Mouse (Mus musculus) erythroblast, embryonic 14.5 days (primary cell): Measurements from ENCODE around the gene Ptp4a2. TPM values are rescaled to one million over a fixed set of nuclear protein-coding genes. Genes with fewer than 3 reads are reported as not detected.
A peak's percentile ranks its signal among the peaks of the same experiment; 100 is the strongest.

Source experiments
- H3K27me3 ChIP-seq: 2 replicates; pipeline ENCODE4 v1.6.1; 2012; ENCODE audit warnings: inconsistent platforms; ENCODE audit not compliant: control insufficient read depth
- H3K36me3 ChIP-seq: 2 replicates; pipeline ENCODE4 v1.6.1; 2012; ENCODE audit warnings: mild to moderate bottlenecking, inconsistent platforms; ENCODE audit not compliant: control insufficient read depth
- H3K4me1 ChIP-seq: 2 replicates; pipeline ENCODE4 v1.6.1; 2012; ENCODE audit warnings: inconsistent platforms; ENCODE audit not compliant: control insufficient read depth
- H3K4me3 ChIP-seq: replicated peaks from 2 replicates; pipeline ENCODE3; 2012; ENCODE audit warnings: moderate library complexity, mild to moderate bottlenecking, inconsistent platforms
- H3K9me3 ChIP-seq: 2 replicates; pipeline ENCODE4 v1.6.1; 2012; ENCODE audit warnings: low read length, inconsistent platforms, mixed read lengths; ENCODE audit not compliant: control insufficient read depth
- GATA1 ChIP-seq: IDR thresholded peaks from 2 replicates; pipeline ENCODE4 v1.6.1; 2012; ENCODE audit warnings: low read length, inconsistent platforms, mixed read lengths
- TAL1 ChIP-seq: IDR thresholded peaks from 3 replicates; pipeline ENCODE4 v1.6.1; 2012; ENCODE audit warnings: low read length, inconsistent platforms, mixed read lengths
- polyA plus RNA-seq: library from polyadenylated mRNA; stranded (reverse); fragments of >175 nt; gene quantifications from 2 replicates; pipeline ENCODE4 v1.2.3, GENCODE M21; 2012

Ptp4a2 gene
- polyA plus RNA-seq, 1 experiment: 4.7 TPM

DNA sequence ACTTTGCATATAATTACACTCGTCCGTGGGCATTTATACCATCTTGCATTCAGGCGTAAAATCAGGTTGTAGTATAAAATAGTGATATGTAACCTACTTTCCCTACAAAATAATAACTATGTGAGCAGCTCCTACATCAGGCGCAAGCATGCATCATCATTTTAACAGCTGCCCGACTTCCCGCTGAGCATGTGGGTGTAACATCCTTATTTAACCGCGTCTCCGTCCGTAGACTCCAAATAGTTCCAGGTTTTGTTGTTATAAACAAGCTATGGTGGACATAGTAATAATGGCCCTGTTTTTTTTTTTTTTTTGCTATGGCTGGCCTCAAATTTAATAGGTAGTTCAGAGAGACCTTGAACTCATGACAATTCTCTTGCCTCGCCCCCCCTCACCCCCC lies 64.4 kb downstream of the Ptp4a2 start:
- Histone ChIP-seq H3K36me3 (no peaks in the 10 kb centered on the region), H3K4me3 (no peak overlapping the region)
- no peak for TF ChIP-seq GATA1
- TF ChIP-seq TAL1: no peak

DNA sequence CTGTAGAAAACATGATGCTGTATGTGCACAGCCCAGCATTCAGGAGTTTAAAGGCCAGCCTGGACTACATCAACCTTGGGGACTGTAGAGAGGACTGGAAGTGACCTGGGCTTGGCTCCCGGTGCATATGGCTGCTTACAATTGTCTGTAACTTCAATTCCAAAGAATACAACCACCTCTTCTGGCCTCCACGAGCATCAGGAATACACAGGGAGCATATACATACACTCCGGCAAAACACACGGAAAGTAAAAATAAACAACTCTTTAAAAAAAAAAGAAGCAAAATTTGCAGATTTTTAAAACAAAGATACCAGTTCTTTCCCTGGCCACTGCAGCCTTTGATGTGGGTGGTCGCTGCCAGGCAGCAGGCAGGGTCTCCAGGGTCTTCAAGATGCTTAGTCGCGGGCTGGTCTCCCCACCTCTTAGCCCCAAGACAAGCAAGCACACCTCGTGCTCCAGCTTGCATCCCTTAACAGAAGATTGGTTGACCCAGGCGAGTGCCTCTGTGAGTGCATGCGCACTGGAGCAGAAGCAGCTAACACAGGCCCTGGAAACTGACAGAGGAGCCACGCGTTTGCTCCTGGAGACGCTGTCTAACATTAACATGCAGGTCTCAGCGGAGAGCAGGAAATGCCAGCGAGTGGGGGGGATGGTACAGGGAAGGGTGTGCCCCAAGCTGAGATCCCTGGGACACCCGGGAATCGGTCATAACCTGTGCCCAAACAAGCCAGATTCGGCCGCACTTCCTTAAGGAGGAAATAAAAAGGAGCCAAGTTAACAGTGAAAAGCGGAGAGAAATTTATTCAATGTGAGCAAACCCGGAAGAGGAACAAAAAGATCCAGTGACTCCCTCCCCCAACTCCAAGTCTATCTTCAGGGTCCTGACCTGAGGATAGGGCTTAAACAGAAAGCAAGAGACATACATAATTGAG lies 66.1 kb downstream of the Ptp4a2 start:
- H3K36me3 ChIP-seq: no peaks in the 10 kb centered on the region
- TF ChIP-seq GATA1 (no peak), TAL1 (no peak)
- no peaks in the 10 kb centered on the region for H3K27me3 ChIP-seq
- peaks cover 20% of the 10 kb centered on the region for H3K4me1 ChIP-seq
- no peaks in the 10 kb centered on the region for H3K9me3 ChIP-seq
- peak overlapping the region; percentile 54 for H3K4me3 ChIP-seq

More for the DNA sequence above, 64.4 kb downstream of the Ptp4a2 start:
- H3K27me3 ChIP-seq: no peaks in the 10 kb centered on the region
- peaks cover 19% of the 10 kb centered on the region for H3K4me1 ChIP-seq
- H3K9me3 ChIP-seq: no peaks in the 10 kb centered on the region

DNA sequence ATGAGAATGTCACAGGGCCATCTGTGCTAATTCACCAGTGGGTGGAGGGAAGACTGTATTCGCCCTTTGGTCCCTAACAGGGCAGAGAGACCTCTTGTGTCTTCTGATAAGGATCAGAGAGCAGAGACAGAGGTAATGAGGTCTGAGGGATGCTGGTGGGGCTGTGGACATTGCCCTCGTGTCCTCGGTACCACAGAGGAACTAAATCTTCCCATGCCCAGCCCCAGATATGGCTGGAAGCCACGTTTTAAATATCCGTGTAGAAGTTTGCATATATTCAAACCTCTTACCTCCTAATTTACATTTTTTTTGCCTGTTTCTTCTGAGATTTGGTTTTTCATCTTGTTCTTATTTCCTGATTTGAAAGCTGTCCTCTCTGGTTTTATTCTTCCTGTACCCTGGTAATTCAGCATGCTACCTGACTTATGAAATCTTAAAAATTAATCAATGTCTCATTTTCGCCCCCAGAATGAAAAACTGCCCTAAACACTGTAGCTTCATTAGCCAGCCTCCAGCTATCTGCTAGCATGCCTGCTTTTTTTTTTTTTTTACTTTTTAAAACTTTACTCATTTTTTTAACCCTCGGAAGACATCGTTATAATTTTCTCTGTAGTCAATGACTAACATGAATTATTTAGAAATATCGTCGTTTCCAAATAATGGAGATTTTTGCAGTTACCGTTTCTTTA lies 67.1 kb downstream of the Ptp4a2 start:
- no peaks in the 10 kb centered on the region for H3K27me3 ChIP-seq
- H3K36me3 ChIP-seq: no peaks in the 10 kb centered on the region
- H3K4me1 ChIP-seq: peaks cover 25% of the 10 kb centered on the region
- no peaks in the 10 kb centered on the region for H3K9me3 ChIP-seq
- no peak for TF ChIP-seq TAL1
- TF ChIP-seq GATA1: no peak
- H3K4me3 ChIP-seq: peak overlapping the region; percentile 54

DNA sequence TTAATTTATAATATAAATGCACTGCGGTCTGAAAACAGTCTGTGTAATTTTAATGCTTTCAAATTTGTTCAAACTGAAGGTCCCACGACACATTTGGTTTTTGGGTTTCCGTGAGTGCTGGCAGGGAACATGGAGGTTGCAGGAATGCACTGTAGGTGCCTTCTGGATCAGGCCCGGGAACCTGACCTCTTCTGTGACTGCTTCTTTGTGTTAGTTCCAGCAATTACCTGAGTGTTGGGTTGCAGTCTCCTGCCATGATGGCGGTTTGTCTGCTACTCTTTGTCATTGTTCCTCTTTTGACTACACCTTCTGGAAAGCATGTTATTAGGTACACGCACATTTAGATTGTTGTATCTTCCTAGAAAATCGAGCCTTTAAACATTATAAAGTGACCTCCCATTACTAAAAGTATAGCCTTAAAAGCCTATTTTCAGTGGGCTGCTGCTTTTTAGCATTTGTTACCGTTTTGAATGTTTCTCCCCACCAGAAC lies 67.7 kb downstream of the Ptp4a2 start:
- Histone ChIP-seq H3K4me3 (no peak overlapping the region), H3K36me3 (no peaks in the 10 kb centered on the region), H3K27me3 (no peaks in the 10 kb centered on the region), H3K9me3 (no peaks in the 10 kb centered on the region), H3K4me1 (peaks cover 25% of the 10 kb centered on the region)
- TF ChIP-seq GATA1: no peak
- TF ChIP-seq TAL1: no peak

DNA sequence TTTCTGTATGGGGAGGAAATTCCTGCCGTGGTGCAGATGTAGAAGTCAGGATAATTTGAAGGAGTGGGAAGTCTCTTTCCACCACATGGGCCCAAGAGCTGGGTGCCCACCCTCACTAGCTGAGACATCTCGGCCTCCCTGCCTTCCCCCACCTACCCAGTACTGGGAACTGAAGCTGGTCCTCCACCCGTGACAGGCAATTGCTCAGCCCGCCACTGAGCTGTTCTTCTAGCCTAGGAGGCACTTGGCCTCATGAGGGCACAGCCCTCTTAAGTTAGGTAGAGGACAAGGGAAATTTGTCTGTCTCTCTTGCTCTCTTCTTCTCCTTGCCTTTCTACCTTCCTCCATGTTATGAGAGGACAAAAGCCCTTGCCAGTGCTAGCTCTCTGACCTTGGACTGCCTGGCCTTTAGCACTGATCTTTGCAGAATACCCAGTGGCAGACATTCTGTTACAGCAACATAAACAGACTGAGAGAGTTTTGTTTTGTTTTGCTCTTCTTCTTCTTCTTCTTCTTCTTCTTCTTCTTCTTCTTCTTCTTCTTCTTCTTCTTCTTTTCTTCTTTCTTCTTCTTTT lies 68.3 kb downstream of the Ptp4a2 start:
- no peak overlapping the region for H3K4me3 ChIP-seq
- no peaks in the 10 kb centered on the region for H3K27me3 ChIP-seq
- no peak for TF ChIP-seq GATA1
- peaks cover 29% of the 10 kb centered on the region for H3K4me1 ChIP-seq
- H3K9me3 ChIP-seq: no peaks in the 10 kb centered on the region
- H3K36me3 ChIP-seq: no peaks in the 10 kb centered on the region

DNA sequence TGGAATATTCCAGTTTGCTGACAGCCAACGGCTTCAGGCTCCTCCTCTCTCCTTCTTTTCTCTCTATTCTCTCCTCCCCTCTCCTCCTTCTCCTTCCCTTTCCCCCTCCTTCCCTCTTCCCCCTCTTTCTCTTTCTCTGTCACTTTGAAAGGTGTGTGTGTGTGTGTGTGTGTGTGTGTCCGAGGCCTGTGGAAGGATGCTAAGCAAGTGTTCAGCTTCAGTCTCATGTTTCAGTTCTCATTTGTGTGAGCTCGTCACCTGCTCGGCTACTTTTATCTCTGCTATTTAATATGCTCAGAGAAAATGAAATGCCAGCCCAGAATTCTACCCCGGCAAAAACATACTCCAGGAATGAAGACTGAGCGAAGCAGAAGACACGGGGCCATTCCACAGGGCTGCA lies 69.6 kb downstream of the Ptp4a2 start:
- Histone ChIP-seq H3K36me3 (no peaks in the 10 kb centered on the region), H3K4me1 (peaks cover 24% of the 10 kb centered on the region), H3K27me3 (no peaks in the 10 kb centered on the region), H3K9me3 (no peaks in the 10 kb centered on the region), H3K4me3 (no peak overlapping the region)
- TF ChIP-seq GATA1 (no peak), TAL1 (no peak)

DNA sequence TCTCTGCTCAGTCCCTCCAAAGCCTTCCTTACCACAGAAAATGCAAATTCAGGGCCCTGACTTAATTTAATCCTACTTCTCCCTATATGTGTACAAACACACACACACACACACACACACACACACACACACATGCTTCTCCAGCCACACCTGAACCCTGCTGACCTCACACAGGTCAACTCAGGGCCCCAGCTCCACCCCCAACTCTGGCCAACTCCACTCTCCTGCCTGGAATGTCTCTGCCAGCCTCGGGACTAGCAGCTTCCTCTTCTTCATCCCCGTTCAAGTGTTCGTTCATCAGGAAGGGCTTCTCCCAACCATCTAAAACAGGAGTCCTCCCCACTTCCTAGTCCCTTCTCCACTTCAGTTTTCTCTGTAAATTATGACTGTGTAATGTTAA lies 70.6 kb downstream of the Ptp4a2 start:
- no peaks in the 10 kb centered on the region for H3K9me3 ChIP-seq
- no peak overlapping the region for H3K4me3 ChIP-seq
- no peak for TF ChIP-seq GATA1
- TF ChIP-seq TAL1: no peak
- peaks cover 23% of the 10 kb centered on the region for H3K4me1 ChIP-seq
- no peaks in the 10 kb centered on the region for H3K27me3 ChIP-seq
- no peaks in the 10 kb centered on the region for H3K36me3 ChIP-seq

DNA sequence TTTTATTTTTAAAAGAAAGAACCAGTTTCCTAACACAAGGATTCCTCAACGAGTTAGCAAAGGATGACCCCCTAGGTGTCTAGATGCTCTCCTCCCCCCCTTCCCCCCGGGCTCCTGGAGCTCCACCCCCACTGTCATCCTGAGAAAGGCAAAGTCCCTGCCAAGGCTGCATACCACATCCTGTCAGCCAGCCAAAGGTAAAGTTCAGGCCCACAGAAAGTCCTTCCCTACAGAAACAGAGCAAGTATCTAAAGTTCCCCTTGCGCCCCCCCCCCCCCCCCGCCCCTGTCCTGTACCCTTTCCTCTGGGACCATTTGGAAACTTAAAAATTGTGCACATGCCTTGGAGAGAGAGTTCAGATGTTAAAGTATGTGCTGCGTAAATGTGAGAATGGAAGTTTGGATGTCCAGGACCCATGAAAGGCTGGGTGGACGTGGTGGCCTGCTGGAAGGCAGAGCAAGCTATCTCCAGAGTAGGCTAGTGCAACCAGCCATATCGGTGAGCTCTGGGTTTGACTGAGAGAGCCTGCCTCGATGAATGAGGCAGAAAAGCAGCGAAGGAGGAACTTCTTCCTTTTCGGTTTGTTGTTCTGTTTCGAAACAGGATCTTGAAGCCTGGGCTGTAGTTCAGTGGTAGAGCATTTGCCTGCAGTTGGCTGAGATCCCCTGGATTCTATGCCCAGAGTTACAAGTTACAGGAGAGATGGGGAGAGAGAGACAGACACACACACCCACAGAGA lies 71.7 kb downstream of the Ptp4a2 start:
- Histone ChIP-seq H3K4me1 (peaks cover 13% of the 10 kb centered on the region), H3K9me3 (no peaks in the 10 kb centered on the region), H3K27me3 (no peaks in the 10 kb centered on the region), H3K36me3 (no peaks in the 10 kb centered on the region), H3K4me3 (peak overlapping the region; percentile 32)
- TF ChIP-seq GATA1: no peak
- no peak for TF ChIP-seq TAL1
